Mouse (Mus musculus) adrenal gland, postnatal 4 days (tissue): ENCODE measurements around the gene Tmem98. TPM values are rescaled to one million over a fixed set of nuclear protein-coding genes. Genes with fewer than 3 reads are reported as not detected.

Source experiments
- DNase-seq, 2 experiments: peaks; one replicate each; pipeline ENCODE4 v3.0.0; 2021 to 2022; ENCODE audit warnings: low spot score in 2 of 2, mixed read lengths in 2 of 2
- total RNA-seq, 2 experiments: library from RNA; stranded (reverse); gene quantifications; 2 replicates each; pipeline ENCODE4 v1.2.3; 2021

The Tmem98 gene
- total RNA-seq, 2 experiments from 2014 or later = 52.7 to 53.2 TPM

DNA sequence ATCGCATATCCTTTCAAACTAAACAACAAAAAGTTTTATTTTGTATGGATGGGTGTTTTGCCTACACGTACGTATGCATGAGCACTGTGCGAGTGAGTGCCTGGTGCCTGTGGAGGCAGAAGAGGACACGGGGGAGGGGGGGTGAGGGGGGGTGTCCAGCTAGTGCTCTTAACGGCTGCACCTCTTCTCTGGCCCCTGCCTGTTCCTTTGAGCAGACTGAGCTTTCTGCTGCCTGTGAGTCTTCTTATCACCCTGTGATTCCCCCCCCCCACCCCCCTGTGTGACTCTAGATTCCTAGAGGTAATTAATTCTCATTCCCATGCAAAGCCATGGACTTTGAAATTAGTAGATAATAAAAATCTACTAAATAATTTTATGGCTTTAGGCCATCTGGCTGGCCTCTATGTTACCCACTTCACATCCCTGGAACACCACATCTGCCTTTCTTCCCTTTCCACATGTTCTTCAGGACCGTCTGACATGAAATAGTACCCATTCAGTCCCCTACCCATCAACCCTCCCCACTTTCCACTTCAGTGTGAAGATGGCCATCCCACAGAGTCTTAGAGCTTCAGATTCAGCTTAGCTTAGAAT lies 20.2 kb upstream of the Tmem98 start:
- DNase-seq = no peak

DNA sequence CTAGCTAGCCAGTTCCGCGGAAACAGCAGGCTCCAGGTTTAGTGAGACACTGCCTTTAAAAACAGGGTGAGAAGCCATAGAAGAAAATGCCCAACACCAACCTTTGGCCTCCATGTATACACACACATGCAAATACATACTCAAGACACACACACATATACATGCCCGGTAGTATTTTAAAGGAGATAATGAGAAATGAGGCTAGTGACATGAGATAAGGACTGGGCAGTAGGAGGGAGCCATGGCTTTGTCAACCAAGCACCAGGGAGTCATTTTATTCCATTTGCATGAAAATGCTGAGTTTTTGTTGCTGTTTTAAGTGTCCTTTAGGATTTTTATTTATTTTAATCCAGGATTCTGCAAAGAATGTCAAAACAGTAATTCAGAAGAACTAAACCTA lies 19.6 kb upstream of the Tmem98 start:
- no peak for DNase-seq

DNA sequence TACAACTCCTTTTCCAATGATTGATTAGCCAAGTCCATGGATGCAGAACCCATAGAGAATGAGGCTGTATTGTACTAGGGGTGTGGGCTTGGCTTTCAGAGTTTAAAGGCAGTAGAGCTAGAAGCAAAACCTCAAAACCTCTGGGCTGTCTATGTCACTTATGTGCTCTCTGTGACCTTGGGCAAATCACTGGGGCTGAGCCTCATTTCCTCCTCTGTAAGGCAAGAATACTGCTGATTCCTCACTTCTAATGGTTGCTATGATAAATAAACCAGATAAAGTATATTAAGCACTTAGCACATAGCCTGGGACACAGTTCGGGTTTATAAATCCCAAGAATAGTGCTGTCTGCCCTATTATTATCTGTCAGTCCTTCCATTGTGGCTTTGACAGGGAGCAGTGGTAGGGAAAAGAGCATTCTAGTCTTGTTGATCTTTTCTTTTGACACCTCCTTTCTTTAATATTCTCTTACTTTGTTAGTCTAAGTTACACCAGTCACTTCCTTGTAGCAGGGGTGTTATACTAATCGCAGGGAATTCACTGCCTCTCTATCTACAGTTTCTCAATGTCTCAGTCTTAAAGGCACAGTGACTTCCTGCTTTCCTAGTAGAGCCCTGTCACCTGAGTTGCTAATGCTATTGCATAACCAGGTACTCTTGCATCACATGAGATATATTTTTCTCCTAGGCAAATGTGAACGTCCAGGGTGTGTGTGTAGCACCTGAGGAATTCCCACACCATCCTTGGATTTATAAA lies 18.1 kb upstream of the Tmem98 start:
- no peak for DNase-seq

DNA sequence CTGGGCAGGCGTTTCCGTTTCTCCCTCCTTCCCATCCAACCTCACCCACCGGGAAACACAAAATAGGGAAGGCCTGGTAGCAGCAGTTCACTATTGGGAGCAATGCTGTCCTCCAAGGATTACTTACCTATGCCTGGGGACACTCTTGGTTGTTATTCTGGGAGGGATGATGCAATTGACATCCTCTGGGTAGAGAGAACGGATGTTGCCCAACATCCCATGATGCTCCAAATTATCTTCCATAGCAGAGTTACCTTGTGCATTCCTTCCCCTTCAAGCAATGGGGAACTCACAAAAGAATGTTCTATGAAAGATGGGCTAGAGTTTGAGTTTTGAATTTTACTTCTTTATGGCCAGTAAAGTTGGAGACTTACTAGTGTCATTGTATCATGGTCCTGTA lies 16.6 kb upstream of the Tmem98 start:
- no peak for DNase-seq

DNA sequence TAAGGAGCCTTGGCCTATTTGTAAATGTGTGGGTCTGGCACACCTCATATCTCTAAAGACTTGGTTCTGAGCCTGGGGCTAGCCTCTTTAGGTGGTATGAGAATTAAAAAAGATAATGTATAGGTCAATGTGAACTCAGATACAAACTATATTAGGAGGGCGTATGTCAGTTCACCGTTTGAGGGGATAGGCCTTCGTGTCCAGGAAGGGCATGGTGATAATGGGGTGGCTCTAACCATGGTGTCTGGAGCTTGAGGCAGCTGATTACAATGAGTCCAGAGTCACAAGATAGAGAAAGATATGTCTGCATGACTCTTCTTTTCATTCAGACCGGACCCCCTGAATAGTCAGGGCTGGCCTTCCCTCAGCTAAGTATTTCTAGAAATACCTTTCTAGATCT lies 15.7 kb upstream of the Tmem98 start:
- no peak for DNase-seq

DNA sequence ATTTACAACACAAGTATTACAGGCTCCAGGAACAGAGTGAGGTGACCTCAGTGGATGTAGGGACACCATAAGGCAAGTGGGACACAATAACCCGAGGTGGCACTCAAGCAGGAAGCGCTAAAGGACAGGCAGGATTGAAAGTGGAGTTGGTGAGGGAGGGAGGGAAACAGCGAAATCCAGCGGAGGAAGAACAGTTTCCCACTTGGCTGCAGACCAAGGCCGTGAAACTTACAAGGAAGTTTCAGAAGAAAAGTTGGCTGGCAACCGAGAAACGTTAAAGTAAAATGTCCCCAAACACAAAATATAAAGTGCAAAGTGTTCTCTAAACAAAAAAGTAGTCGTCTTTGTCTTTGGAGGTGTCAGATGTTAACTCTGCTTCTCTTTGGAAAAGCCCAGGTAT lies 14.5 kb upstream of the Tmem98 start:
- no peak for DNase-seq

DNA sequence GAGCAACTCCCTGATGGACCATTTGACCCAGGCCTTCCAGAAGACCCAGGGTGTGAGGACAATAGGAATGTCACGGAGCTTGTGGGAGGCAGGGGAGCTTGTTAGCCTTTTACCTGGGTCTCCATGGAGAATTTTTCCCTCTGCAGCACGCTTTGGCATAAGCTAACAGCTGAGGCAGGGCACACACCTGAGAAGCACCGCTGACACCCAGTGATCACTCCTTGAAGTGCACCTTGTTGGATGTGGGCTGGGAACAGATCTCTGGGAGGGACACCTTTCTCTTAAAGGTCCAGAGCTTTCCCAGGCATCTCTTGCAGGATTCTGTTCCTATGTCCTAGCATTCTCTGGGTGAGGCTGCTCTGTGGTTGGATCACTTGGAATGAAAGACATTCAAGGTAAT lies 10.0 kb upstream of the Tmem98 start:
- no peak for DNase-seq

DNA sequence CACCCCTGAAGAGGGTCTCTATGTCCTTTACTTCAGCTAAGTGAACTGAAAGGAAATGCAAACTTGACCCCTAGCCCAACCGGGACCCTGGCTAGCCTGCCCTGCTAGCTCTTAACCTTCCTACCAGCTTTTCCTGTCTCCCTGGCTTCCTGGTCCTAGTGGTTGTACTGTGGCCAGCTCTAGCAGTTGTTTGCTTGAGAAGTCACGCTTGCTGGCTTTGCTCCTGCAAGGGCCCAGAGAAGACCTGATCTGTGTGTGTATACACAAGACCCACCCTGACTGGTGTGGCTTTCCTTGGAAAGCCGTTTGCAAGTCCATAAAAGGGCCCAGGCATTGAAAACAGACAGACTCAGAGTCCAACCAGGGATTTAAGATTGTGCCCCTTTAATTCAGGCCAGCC lies 7.3 kb upstream of the Tmem98 start:
- no peak for DNase-seq

DNA sequence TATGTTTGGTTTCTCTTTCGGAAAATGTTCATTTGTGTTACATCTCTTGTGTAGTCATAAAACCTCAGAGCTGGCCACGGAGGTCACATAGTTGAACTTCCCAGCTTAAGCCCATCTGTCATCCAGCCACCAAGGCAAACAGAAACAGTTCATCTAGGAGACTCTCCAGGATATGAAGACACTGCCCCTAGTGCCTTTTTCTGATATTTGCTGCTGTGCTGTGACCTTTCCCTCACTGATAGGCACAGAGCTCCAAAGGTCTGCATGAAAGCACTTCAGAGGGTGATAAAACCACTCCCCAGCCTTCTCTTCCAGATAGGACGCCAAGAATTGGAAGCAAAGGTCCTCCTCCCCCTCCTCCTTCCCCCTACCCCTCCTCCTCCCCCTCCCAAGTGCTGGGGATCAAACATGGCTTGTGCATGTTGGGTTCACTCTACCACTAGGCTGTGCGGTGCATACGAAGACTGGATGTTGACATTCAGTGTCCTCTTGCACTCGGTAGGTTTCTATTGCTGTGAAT lies 1.4 kb upstream of the Tmem98 start:
- no peak for DNase-seq

DNA sequence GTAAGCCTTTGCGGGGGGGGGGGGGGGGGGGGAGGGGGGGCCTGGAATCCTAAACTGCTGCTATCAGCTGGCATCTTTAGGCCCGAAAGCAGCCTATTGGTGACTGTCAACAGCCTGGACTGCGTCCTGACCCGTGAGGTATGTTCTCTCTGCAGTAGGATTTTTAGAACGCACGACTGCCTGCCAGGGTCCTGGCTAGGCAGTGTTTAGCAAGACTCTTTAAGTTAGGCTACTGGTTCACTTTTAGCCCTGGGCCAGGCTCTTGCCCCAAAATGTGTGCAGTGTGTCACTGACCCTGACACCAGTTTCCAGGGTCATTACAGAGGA lies 346 bp upstream of the Tmem98 start:
- no peak for DNase-seq

DNA sequence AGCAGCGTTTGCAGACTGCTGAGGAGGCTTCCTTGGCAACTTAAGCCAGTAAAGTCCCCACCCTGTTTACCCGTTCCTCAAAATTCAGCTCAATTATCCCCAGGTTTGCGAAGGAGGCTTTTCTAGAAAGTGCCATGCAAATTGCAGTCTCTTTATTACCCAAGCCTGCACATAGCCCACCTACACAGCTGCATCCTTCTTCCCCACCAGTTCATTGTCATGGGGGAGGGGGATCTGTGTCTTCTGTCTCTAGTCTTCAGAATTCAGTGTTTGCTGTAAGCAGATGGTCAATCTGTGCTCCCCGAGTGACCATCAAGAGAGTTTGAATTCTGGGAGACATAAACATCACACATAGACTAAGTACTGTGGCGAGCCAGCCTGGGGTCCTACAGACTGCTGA lies 1.2 kb downstream of the Tmem98 start:
- no peak for DNase-seq

DNA sequence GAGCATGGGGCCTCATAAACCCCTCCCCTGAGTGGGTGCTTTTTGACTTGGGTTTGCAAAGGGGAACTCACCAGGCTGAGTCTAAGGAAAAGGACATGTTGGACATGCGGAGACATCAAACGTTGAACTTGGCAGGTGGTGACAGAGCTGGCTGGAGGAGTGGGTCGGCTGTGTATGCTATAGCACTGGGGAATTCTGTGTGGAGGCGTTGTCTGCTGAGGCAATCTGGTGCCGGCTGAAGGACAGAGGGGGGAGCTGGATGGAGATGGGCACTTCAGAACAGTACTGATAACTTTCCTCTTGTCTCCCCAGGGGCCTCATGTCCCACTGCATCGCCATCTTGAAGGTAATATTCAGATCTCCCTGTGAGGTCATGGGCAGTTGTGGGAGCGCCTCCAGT lies 5.4 kb downstream of the Tmem98 start:
- no peak for DNase-seq

DNA sequence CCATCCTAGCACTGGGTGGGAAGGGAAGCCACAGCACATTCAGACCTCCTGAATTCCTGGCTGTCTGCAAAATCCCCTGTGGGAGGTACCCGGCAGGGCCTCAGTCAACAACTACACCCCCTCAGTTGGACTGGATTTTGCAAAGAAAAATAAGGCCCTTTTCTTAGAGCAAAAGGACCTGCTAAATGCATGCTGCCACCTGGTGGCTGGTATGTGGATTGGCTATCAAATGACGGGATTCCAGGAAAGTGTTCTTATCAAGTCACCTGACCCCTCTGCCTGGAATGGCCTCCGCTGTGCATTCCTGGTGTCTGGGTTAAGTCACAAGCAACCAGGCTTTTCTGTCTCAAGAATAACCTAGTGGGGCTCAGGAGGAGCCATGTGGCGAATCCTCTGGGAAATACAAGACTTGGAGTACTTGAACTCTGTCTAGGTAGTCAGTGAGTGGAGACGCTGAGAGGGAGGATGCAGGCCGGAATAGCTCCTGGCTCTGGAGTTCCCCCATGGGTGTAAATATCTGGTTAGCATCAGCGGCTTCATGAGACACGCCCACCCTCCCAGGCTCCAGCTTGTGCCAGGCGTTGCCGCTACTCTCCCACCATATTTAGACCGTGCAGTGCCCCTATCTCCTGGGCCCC lies 8.2 kb downstream of the Tmem98 start:
- DNase-seq = peak; percentile 35 to 46

DNA sequence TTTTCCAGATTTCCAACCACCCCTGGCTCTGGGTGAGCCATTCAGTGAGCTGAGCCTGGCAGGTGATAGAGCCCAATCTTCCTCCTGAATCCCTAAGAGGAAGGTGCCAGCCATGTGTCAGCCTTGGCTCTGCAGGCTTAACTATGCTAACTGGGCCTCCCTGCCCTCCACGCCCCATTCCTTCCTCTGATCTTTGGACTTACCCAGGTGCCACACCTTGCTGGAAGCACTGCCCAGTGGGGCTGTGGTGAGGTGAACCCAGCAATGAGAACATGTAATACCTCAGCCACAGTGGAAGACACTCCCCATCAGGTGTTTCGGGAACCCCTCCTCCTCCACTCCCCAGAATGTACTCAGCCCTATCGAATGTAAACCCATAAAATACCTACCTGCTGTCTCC lies 10.1 kb downstream of the Tmem98 start:
- no peak for DNase-seq

DNA sequence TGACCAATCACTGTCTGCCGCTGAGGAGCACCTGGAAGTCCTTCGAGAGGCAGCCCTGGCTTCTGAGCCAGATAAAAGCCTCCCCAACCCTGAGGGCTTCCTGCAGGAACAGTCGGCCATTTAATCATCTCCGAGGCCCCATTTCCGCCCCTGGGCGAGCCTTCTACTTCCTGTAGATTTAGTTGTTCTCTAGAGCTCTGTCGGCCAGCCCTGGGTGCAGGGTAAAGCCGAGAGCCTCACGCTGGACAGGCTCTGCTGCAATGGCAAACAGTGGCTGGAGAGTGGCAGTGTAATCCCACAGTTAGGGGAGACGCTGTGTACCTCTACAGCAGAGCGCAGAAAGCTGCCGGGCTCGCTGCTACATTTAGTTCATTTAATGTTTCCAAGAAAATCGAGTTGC lies 11.3 kb downstream of the Tmem98 start:
- DNase-seq = no peak

DNA sequence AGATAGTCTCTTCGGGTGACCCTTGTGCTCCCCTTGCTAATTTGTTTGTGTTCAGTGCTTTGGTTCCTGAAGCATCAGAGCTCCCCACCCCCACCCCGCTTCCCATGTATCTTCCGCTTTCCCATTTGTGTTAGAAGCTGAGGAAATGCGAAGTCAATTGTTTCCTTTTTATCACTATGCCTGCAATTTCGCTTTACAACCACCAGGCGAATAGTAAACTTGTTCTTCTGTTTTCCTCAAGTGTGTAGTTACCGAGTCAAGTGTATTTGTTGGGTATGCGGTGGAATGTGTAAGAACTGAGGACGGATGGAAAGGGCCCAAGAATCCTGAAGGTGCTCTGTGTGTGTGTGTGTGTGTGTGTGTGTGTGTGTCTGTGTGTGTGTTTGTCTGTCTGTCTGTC lies 11.8 kb downstream of the Tmem98 start:
- no peak for DNase-seq

DNA sequence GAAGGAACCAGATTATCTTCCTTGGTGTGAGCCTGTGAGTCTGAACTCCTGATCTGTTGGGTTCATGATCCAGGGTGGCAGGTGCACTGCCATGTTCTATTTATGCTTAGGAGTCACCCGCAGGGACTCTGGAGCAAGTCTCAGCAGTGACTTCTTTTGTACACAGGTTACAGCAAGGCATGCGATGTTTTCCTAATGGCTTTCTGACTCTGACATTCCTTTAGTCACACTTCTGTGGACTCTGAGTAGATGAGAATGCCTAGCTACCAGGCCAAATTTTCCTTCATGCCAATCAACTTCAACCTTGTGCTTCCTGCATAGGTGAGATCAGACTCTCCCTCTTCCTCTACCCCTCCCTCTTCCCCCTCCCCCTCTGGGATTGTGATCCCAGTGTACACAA lies 25.4 kb downstream of the Tmem98 start:
- DNase-seq = no peak

DNA sequence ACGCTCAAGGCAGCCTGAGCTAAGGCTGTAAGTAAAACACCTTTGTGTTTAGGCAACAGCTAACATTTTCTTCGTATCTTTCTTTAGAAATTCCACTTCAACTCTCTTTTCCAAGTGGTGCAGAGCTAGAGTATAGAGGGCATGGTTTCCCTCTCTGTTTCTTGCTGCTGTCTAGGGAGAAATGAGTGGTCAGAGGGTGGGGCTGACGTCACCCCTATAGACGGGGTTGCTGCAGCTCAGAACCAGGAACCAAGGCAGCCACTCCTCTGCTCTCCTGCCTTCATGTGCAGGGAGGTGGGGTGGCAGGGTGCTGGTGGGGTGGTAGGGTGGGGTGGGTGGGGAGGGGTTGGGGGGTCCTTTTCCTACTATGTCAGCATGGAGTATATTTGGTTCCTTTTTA lies 25.9 kb downstream of the Tmem98 start:
- DNase-seq = no peak

DNA sequence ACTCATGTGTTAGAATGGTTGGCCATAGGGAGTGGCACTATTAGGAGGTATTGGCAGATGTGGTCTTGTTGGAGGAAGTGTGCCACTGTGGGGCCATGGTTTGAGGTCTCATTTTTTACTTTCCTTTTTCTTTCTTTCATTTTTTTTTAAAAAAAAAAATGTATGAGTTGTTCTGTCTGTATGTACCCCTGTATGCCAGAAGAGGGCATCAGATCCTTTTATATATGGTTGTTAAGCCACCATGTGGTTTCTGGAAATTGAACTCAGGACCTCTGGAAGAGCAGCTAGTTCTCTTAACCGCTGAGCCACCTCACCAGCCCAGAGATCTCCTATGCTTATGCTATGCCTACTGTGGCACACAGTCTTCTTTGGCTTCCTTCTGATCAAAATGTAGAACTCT lies 28.7 kb downstream of the Tmem98 start:
- DNase-seq = no peak

DNA sequence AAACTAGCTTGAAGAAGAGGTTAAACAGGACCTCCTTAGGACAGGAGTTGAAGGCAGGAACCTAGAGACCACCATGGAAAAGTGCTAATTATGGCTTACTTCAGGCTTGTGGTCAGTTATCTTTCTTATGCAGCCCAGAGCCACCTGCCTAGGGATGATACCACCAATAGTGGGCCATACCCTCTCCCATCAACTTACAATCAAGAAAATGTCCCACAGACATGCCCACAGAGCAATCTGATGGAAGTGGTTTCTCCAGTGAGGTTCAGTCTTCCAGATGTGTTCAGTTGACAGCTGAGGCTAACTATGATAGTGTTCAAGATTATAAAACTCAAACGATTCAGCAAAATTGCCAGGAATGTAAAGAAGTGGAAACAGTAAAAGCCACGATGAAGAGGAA lies 33.5 kb downstream of the Tmem98 start:
- DNase-seq = no peak

DNA sequence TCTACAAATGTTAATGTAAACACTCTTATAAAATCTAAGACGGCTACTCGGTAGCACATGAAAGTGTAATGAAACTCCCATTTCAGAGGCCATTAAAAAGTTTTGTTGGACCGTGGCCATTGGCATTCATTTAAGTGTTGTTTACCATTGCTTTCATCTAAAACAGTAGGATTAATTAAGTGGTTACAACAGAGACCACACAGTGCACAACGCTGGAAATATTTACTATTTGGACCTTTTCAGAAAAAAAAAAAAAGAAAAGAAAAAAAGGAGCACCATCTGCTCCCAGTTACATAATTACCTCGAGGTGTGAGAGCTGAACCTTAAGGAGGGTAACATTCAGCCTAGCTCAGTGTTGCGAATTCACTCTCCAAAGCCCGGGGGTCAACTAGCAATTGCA lies 35.5 kb downstream of the Tmem98 start:
- no peak for DNase-seq

DNA sequence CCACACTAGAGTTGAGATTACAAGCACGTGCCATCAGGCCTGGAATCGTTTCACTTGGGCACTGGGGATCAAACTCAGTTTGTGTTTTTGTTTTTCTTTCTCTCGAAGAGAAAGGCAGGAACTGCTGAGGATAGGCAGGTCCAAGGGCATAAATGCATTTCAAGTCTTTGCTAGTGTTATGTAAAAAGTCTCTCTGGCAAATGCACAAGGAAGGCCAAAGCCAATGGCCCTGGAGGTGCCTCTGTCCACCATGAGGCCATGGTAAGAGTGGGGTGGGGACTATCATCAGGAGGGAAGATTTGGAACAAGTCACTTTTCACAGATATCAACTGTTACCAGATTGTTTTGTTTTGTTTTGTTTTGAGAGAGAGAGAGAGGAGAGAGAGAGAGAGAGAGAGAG lies 36.1 kb downstream of the Tmem98 start:
- no peak for DNase-seq

DNA sequence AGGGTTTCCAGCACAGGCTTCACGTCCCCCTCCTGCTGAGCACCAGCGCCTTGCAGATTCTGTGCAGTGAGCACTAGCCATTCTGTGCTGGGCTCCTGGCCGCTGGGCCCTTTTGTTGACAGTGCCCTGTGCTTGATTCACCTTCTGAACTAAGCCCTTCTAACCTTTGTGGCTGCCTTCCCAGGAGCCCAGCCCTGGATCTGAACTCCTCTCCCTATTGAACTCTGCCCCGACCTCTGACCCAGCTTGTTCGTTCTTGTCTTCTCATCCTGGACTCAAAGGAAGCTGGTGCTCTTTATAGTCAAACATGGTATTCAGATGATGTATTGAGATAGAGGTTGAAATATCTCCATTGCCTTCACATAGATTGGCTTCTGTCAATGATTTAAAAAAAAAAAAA lies 38.2 kb downstream of the Tmem98 start:
- no peak for DNase-seq
